Mouse (Mus musculus) ovary, adult 2 months (tissue): ENCODE data around the gene Rhox4g. TPM values are rescaled to one million over a fixed set of nuclear protein-coding genes. Genes with fewer than 3 reads are reported as not detected.

Source experiments
- polyA plus RNA-seq: library from polyadenylated mRNA; depleted of rRNA; stranded (reverse); fragments of >200 nt; gene quantifications from 2 replicates; pipeline ENCODE4 v1.2.3, GENCODE M21; 2012; rRNA removed

The Rhox4g gene
- not detected in 2 replicates for polyA plus RNA-seq

GRCm38 (mm10) chrX:37651227-37651626, at the start of gene Rhox4g:
Rhox4g (minus strand) TSS chrX:37651327.

GRCm38 (mm10) chrX:37673177-37673576, 22.1 kb upstream of the Rhox4g start, which contains the start of gene Rhox2h:
Rhox2h (minus strand) TSS chrX:37673277.

GRCm38 (mm10) chrX:37668664-37669063, 17.5 kb upstream of the Rhox4g start, which contains the start of gene Rhox3h:
Rhox3h (minus strand) TSS chrX:37668764.

GRCm38 (mm10) chrX:37643370-37643769, 7.8 kb downstream of the Rhox4g start, which contains the start of gene Rhox2g:
Rhox2g (minus strand) TSS chrX:37643470.

DNA sequence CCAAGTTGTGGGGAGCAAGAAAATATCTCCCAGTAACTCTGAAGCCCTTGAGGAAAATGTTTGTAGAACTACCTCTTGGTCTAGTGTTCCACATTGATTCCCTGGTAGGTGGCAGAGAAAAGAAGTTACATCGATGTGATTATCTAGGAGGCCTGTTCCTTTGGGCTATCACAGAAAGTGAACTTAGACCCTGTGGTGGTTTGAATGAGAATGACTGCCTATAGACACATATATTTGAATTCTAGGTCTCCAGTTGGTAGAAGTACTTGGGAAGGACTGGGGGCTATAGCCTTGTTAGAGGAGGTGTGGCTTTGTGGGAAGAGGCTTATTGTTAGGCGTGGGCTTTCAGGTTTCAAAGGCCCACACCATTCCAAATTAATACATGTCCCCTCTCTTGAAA, 22.6 kb downstream of the Rhox4g start, which contains the start of gene Rhox3g:
Gene Rhox3g (minus strand): TSS at position 101 of the 400 bp plus-strand sequence.

DNA sequence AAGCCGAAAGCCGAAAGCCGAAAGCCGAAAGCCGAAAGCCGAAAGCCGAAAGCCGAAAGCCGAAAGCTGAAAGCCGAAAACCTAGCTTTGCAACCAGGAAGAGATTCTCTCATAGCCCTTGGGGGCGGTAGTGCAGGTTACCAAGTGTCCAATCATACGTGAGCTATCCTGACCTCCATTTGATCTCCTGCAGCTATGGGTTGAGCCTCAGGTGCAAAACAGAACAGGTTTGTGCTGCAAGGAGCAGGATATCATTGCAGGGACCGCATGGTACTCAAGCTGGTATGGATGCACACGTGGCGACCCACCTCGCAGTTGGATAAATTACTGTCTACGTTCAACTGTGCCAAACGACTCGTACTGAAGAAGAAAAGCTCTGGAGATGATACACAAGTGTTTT, 43.5 kb downstream of the Rhox4g start, which contains the start of gene Rhox4f:
Gene Rhox4f (minus strand): TSS at position 101 of the 400 bp plus-strand sequence.

Other genes starting within 250 kb of the Rhox4g start
- not detected in 2 replicates for gene Rhox2b, start 239.3 kb downstream of the Rhox4g start, polyA plus RNA-seq
- not detected in 2 replicates for gene Rhox4b, start 218.8 kb downstream of the Rhox4g start, polyA plus RNA-seq
- not detected in 2 replicates for gene Rhox2c, start 197.6 kb downstream of the Rhox4g start, polyA plus RNA-seq
- not detected in 2 replicates for gene Rhox3c, start 192.7 kb downstream of the Rhox4g start, polyA plus RNA-seq
- not detected in 2 replicates for gene Rhox4c, start 171.0 kb downstream of the Rhox4g start, polyA plus RNA-seq
- gene Rhox2d, start 157.9 kb downstream of the Rhox4g start, polyA plus RNA-seq = not detected in 2 replicates
- not detected in 2 replicates for gene Rhox4d, start 137.0 kb downstream of the Rhox4g start, polyA plus RNA-seq
- gene Rhox2e, start 120.9 kb downstream of the Rhox4g start, polyA plus RNA-seq = not detected in 2 replicates
- gene Rhox3e, start 109.3 kb downstream of the Rhox4g start, polyA plus RNA-seq = not detected in 2 replicates
- gene Rhox4e, start 93.9 kb downstream of the Rhox4g start, polyA plus RNA-seq = not detected in 2 replicates
- not detected in 2 replicates for gene Rhox2f, start 79.9 kb downstream of the Rhox4g start, polyA plus RNA-seq
- gene Rhox3f, start 70.3 kb downstream of the Rhox4g start, polyA plus RNA-seq = not detected in 2 replicates
- not detected in 2 replicates for gene Rhox4f, start 43.6 kb downstream of the Rhox4g start, polyA plus RNA-seq
- gene Rhox3g, start 22.7 kb downstream of the Rhox4g start, polyA plus RNA-seq = not detected in 2 replicates
- not detected in 2 replicates for gene Rhox2g, start 7.9 kb downstream of the Rhox4g start, polyA plus RNA-seq
- gene Rhox3h, start 17.4 kb upstream of the Rhox4g start, polyA plus RNA-seq = not detected in 2 replicates
- not detected in 2 replicates for gene Rhox2h, start 21.9 kb upstream of the Rhox4g start, polyA plus RNA-seq
- not detected in 2 replicates for gene Rhox5, start 153.5 kb upstream of the Rhox4g start, polyA plus RNA-seq
- gene Rhox6, start 175.6 kb upstream of the Rhox4g start, polyA plus RNA-seq = not detected in 2 replicates
- not detected in 2 replicates for gene Rhox7a, start 180.4 kb upstream of the Rhox4g start, polyA plus RNA-seq
- 0.26 and 0.81 TPM in 2 replicates for gene Rhox8, start 227.6 kb upstream of the Rhox4g start, polyA plus RNA-seq
- not detected in 2 replicates for gene Rhox7b, start 245.9 kb upstream of the Rhox4g start, polyA plus RNA-seq